In genomic region chr14:103550480-103550879, GRCm38 (mm10) we compare ENCODE assay signal across 8 mouse cellular contexts. TPM values are rescaled to one million over a fixed set of nuclear protein-coding genes. Genes with fewer than 3 reads are reported as not detected.
DNase-seq lines count a peak whose midpoint lies in the region; ATAC-seq and TF ChIP-seq lines count a peak whose summit lies in the region.

No protein-coding gene starts in this region.

- H3K36me3 ChIP-seq in kidney, postnatal 0 days (ENCODE audit: insufficient read depth, low read length) = no peaks in the 10 kb centered on the region
- no peaks in the 10 kb centered on the region for H3K36me3 ChIP-seq in liver, embryonic 13.5 days
- no peaks in the 10 kb centered on the region for H3K36me3 ChIP-seq in neural tube, embryonic 12.5 days
- no peaks in the 10 kb centered on the region for H3K36me3 ChIP-seq in stomach, postnatal 0 days (ENCODE audit: control insufficient read depth, insufficient read depth, low read length)

- no peak overlapping the region for H3K4me2 ChIP-seq in kidney, postnatal 0 days (ENCODE audit: low read length)
- no peak overlapping the region for H3K4me2 ChIP-seq in liver, embryonic 13.5 days
- no peak overlapping the region for H3K4me2 ChIP-seq in neural tube, embryonic 12.5 days (replicated peaks)
- no peak overlapping the region for H3K4me2 ChIP-seq in stomach, postnatal 0 days (replicated peaks; ENCODE audit: low read depth)

- H3K27ac ChIP-seq in kidney, postnatal 0 days = no peak overlapping the region
- no peak overlapping the region for H3K27ac ChIP-seq in liver, embryonic 13.5 days
- H3K27ac ChIP-seq in neural tube, embryonic 12.5 days = no peak overlapping the region
- no peak overlapping the region for H3K27ac ChIP-seq in stomach, postnatal 0 days (replicated peaks)

- ATAC-seq in kidney, postnatal 0 days (replicated peaks; ENCODE audit: low FRiP score, low read depth) = peak; percentile 86
- ATAC-seq in liver, embryonic 13.5 days (ENCODE audit: low read depth) = peak; percentile 50; the same call in 1 of the 2 replicates
- peak; percentile 82 for ATAC-seq in neural tube, embryonic 12.5 days (ENCODE audit: low FRiP score, low read depth)
- ATAC-seq in stomach, postnatal 0 days (ENCODE audit: low FRiP score, low TSS enrichment) = peak; percentile 77; the same call in 1 of the 2 replicates

- no peaks in the 10 kb centered on the region for H3K4me1 ChIP-seq in kidney, postnatal 0 days (replicated peaks; ENCODE audit: insufficient read depth, low read length)
- no peaks in the 10 kb centered on the region for H3K4me1 ChIP-seq in liver, embryonic 13.5 days (replicated peaks)
- no peaks in the 10 kb centered on the region for H3K4me1 ChIP-seq in neural tube, embryonic 12.5 days
- H3K4me1 ChIP-seq in stomach, postnatal 0 days (replicated peaks; ENCODE audit: control insufficient read depth, insufficient read depth) = no peaks in the 10 kb centered on the region

- H3K9me3 ChIP-seq in kidney, postnatal 0 days (replicated peaks; ENCODE audit: low read length) = no peaks in the 10 kb centered on the region
- H3K9me3 ChIP-seq in liver, embryonic 13.5 days (replicated peaks) = no peaks in the 10 kb centered on the region
- no peaks in the 10 kb centered on the region for H3K9me3 ChIP-seq in neural tube, embryonic 12.5 days
- H3K9me3 ChIP-seq in stomach, postnatal 0 days (ENCODE audit: control insufficient read depth, low read length) = no peaks in the 10 kb centered on the region

- DNase-seq in A20 (ENCODE audit: low read depth, low spot score) = peak; percentile 89
- DNase-seq in adrenal gland, postnatal 10 days = peak; percentile 89
- peak; percentile 81 for DNase-seq in embryo, embryonic 9.5 days (ENCODE audit: extremely low spot score)
- peak; percentile 50 for DNase-seq in heart, adult 8-10 months (ENCODE audit: low spot score)
- DNase-seq in kidney, postnatal 0 days (ENCODE audit: low spot score) = peak; percentile 83
- DNase-seq in liver, embryonic 13.5 days = peak; percentile 8
- DNase-seq in stomach, postnatal 0 days (ENCODE audit: low spot score) = peak; percentile 77

- no peaks in the 10 kb centered on the region for H3K27me3 ChIP-seq in kidney, postnatal 0 days (ENCODE audit: insufficient read depth, low read length)
- H3K27me3 ChIP-seq in liver, embryonic 13.5 days = no peaks in the 10 kb centered on the region
- no peaks in the 10 kb centered on the region for H3K27me3 ChIP-seq in neural tube, embryonic 12.5 days (replicated peaks)
- no peaks in the 10 kb centered on the region for H3K27me3 ChIP-seq in stomach, postnatal 0 days (ENCODE audit: control insufficient read depth, insufficient read depth, low read length)

- H3K4me3 ChIP-seq in kidney, postnatal 0 days (replicated peaks; ENCODE audit: low read depth, low read length) = no peak overlapping the region
- no peak overlapping the region for H3K4me3 ChIP-seq in liver, embryonic 13.5 days (replicated peaks)
- no peak overlapping the region for H3K4me3 ChIP-seq in neural tube, embryonic 12.5 days
- no peak overlapping the region for H3K4me3 ChIP-seq in stomach, postnatal 0 days (ENCODE audit: low read depth, low read length)

- no peak for TF ChIP-seq EP300 in stomach, postnatal 0 days (optimal IDR thresholded peaks at IDR 0.05)

- H3K9ac ChIP-seq in kidney, postnatal 0 days (ENCODE audit: low read depth, low read length) = no peak overlapping the region
- H3K9ac ChIP-seq in liver, embryonic 13.5 days = no peak overlapping the region
- no peak overlapping the region for H3K9ac ChIP-seq in neural tube, embryonic 12.5 days
- H3K9ac ChIP-seq in stomach, postnatal 0 days (ENCODE audit: low read length) = no peak overlapping the region

- TF ChIP-seq CTCF in kidney, postnatal 0 days (IDR thresholded peaks at IDR 0.05; ENCODE audit: low read depth) = peak; percentile 94
- TF ChIP-seq CTCF in stomach, postnatal 0 days (IDR thresholded peaks at IDR 0.05; ENCODE audit: low read depth) = peak; percentile 95

- 12% methylated on average over 8 of the region's 8 CpGs for WGBS in kidney, postnatal 0 days
- 8% methylated on average over 8 of the region's 8 CpGs for WGBS in liver, embryonic 13.5 days (ENCODE audit: insufficient replicate concordance)
- 16% methylated on average over 8 of the region's 8 CpGs for WGBS in neural tube, embryonic 12.5 days
- 16% methylated on average over 8 of the region's 8 CpGs for WGBS in stomach, postnatal 0 days

RNA-seq across cellular contexts. Expression of gene Scel, which starts 37.3 kb away (rescaled TPM):
- not detected for total RNA-seq in adrenal gland, postnatal 10 days (2021)
- total RNA-seq in heart, adult 8-10 months (2022) = under 1 TPM; 0.11 to 0.84 (median 0.48) TPM
- polyA plus RNA-seq in kidney, postnatal 0 days (2015; fragmentation: Nextera tagmentation; extraction: Ambion mirVana) = 4.0 and 4.1 TPM in 2 replicates
- 0.14 and 0.19 TPM in 2 replicates for polyA plus RNA-seq in liver, embryonic 13.5 days (2015; fragmentation: Nextera tagmentation; extraction: Ambion mirVana)
- polyA plus RNA-seq in neural tube, embryonic 12.5 days (2016; fragmentation: Nextera tagmentation; extraction: Ambion mirVana) = 0.15 TPM in 2 replicates
- polyA plus RNA-seq in stomach, postnatal 0 days (2015; fragmentation: Nextera tagmentation; extraction: Ambion mirVana) = 43.0 and 50.7 TPM in 2 replicates

Comparison
In these comparisons a context has a peak if more than half of its experiments do, and no peak if none do; other contexts are left out.
1. DNase-seq: peak in every context shown above with its lines; median percentile 89 in A20; 89 in adrenal gland, postnatal 10 days; 83 in kidney, postnatal 0 days; 81 in embryo, embryonic 9.5 days; 77 in stomach, postnatal 0 days; 50 in heart, adult 8-10 months; 8 in liver, embryonic 13.5 days.